Mouse (Mus musculus) lung, embryonic 16.5 days (tissue): ENCODE measurements at regions not wholly inside any gene's neighbourhood (a gene's known extent, or its start where the extent isn't known, plus 50 kb on each side); places are given as distances from the start of the nearest gene placed in this dataset.

Experiments used
- ATAC-seq: fragments of 200-750 bp; cut with Nextera tagmentation; 2 replicates; pipeline ENCODE4 v1.8.0; 2017; ENCODE audit warnings: low read depth, mild to moderate bottlenecking, moderate library complexity
- H3K27ac ChIP-seq: fragments of 300-500 bp; sonication (generic); 2 replicates; pipeline ENCODE4 v1.5.1; 2014; ENCODE audit warnings: mild to moderate bottlenecking, control low read depth, low read length
- H3K27me3 ChIP-seq: fragments of 300-500 bp; sonication (generic); 2 replicates; pipeline ENCODE4 v1.6.1; 2014; ENCODE audit warnings: low read depth, low read length, mixed read lengths; ENCODE audit not compliant: control insufficient read depth, insufficient read depth
- H3K36me3 ChIP-seq: fragments of 300-500 bp; sonication (generic); 2 replicates; pipeline ENCODE4 v1.6.1; 2014; ENCODE audit warnings: low read length; ENCODE audit not compliant: control insufficient read depth, insufficient read depth
- H3K4me1 ChIP-seq: fragments of 300-500 bp; sonication (generic); replicated peaks from 2 replicates; pipeline ENCODE4 v1.6.1; 2014; ENCODE audit warnings: low read length, mixed read lengths; ENCODE audit not compliant: control insufficient read depth, insufficient read depth
- H3K4me2 ChIP-seq: fragments of 300-500 bp; sonication (generic); 2 replicates; pipeline ENCODE4 v1.6.1; 2014; ENCODE audit warnings: low read depth, low read length, control low read depth
- H3K4me3 ChIP-seq: fragments of 300-500 bp; sonication (generic); 2 replicates; pipeline ENCODE4 v1.5.1; 2014; ENCODE audit warnings: mild to moderate bottlenecking, low read length, control low read depth
- H3K9ac ChIP-seq: fragments of 300-500 bp; sonication (generic); 2 replicates; pipeline ENCODE4 v1.6.1; 2014; ENCODE audit warnings: low read length, control low read depth
- H3K9me3 ChIP-seq: fragments of 300-500 bp; sonication (generic); 2 replicates; pipeline ENCODE4 v1.6.1; 2016; ENCODE audit warnings: low read length; ENCODE audit not compliant: control insufficient read depth
- WGBS: fragments of 180-500 bp; shearing (Covaris S2); extraction: QIAGEN DNeasy Blood & Tissue Kit; methylation state at CpG from one replicate; pipeline ENCODE4 v1.1.7; 2014; 5-methylcytosine and 5-hydroxymethylcytosine counted together

DNA sequence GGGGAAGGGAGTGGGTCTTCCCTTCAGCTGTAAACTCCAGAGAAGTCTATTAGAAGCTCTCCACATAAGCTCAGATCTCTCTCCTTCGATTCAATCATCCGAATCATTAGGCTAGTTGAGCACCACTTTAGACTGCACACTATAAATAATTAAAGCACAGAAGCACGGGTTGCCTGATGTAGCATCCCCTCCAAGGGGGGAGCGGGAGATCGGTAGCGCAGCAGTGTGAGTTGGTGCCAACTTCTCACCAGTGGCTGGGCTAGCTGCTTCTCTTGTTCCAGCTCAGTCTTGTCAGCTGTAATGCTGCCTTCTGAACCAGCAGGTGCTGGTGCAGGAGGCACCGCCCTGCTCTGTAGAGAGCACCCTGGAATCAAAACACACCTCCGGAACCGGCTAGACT lies 78.6 kb downstream of the A830031A19Rik start:
- H3K36me3 ChIP-seq, result no peaks in the 10 kb centered on the region
- no peaks in the 10 kb centered on the region for H3K4me1 ChIP-seq
- no peak for ATAC-seq
- no peak overlapping the region for H3K27ac ChIP-seq
- no peak overlapping the region for H3K4me3 ChIP-seq
- no peak overlapping the region for H3K4me2 ChIP-seq
- no peaks in the 10 kb centered on the region for H3K27me3 ChIP-seq
- H3K9me3 ChIP-seq, result no peaks in the 10 kb centered on the region
- H3K9ac ChIP-seq, result no peak overlapping the region
- WGBS, result 73% methylated on average over 9 of the region's 9 CpGs

DNA sequence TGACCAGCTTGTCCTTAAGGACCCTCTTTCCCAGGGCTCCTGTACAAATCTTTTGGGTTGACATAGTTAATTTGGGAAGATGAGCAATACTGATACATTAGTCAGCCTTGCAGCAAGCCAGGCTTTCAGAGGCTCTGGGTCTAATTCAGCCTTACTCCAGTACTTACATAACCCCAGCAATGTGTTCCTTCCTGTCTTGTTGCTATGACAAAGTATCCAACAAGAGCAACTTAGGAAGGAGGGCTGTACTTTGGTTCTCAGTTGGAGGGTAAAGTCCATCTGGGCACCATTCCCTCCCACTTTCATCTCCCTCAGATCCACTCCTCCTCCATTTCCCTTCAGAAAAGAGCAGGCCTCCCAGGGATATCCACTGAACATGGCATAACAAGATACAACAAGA lies 80.7 kb downstream of the A830031A19Rik start:
- Histone ChIP-seq H3K27ac (no peak overlapping the region), H3K4me3 (no peak overlapping the region), H3K27me3 (no peaks in the 10 kb centered on the region), H3K9ac (no peak overlapping the region), H3K36me3 (no peaks in the 10 kb centered on the region), H3K4me2 (no peak overlapping the region), H3K9me3 (no peaks in the 10 kb centered on the region), H3K4me1 (no peaks in the 10 kb centered on the region)
- no peak for ATAC-seq

DNA sequence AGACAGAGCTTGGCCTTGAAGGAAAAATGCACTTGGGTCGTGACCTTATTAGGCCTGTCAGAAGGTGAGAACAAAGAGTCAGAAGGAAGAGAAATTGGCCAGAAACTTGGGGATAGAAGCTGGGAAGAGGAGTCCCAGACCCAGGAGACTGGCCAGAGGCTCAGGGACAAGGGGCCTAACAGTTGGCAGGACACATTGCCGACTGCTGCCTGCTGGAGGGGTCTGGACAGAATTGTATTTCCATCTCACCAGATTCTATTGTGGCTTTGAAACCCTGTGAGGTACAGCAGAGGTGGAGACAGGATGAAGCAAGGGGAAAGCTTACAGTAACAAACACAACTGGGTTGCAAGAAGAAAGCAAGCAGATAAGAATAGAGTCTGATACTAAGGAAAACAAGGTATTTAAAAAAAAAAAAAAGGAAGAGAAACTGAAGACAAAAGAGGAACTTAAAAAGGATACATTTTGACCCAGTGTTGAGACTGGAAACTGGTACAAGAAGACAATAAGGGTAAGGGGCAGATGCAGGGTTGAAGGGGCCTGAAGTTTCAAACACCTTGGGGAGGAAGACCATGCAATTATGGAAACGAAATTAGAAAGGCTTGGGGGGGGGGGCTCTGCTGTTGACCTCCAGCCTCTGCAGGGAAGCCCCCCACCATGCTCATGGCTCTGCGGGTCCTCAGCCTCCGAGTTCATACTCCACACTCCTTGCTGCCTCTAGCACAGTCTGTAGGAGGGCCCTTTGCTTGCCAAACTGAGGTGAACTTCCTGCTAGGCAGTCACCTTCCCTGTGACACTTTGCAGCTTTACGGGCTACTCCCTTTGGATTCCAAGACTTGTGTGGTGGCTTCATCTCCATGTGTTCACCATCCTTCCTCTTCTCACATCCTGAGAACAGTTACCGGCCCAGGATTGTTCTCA lies 87.1 kb downstream of the A830031A19Rik start:
- WGBS, result 65% methylated on average over 7 of the region's 7 CpGs
- Histone ChIP-seq H3K27ac (no peak overlapping the region), H3K9me3 (no peaks in the 10 kb centered on the region), H3K36me3 (no peaks in the 10 kb centered on the region), H3K9ac (no peak overlapping the region), H3K27me3 (no peaks in the 10 kb centered on the region), H3K4me3 (no peak overlapping the region), H3K4me2 (no peak overlapping the region), H3K4me1 (no peaks in the 10 kb centered on the region)
- no peak for ATAC-seq

DNA sequence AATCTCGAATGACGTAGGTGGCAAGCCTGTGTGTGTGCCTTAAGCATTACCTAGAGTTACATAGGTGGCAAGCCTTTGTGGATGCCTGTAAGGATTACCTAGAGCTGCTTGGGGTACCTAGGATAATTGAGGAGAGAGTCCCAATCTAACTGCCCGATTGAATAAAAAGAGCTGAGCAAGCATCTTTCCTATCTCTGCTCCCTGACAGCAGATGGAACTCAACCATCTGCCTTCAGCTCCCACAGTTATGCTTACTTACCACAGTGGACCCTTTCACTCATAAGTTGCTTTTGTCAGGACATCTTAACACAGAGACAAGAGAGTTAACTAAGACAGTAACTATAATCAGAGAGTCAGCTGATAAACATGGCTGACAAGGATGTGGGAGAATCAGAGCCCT lies 89.6 kb downstream of the A830031A19Rik start:
- no peaks in the 10 kb centered on the region for H3K4me1 ChIP-seq
- H3K27me3 ChIP-seq, result no peaks in the 10 kb centered on the region
- no peak overlapping the region for H3K4me2 ChIP-seq
- ATAC-seq, result no peak
- WGBS, result 76% methylated on average over 3 of the region's 3 CpGs
- no peak overlapping the region for H3K27ac ChIP-seq
- H3K4me3 ChIP-seq, result no peak overlapping the region
- H3K36me3 ChIP-seq, result no peaks in the 10 kb centered on the region
- H3K9me3 ChIP-seq, result no peaks in the 10 kb centered on the region
- no peak overlapping the region for H3K9ac ChIP-seq

DNA sequence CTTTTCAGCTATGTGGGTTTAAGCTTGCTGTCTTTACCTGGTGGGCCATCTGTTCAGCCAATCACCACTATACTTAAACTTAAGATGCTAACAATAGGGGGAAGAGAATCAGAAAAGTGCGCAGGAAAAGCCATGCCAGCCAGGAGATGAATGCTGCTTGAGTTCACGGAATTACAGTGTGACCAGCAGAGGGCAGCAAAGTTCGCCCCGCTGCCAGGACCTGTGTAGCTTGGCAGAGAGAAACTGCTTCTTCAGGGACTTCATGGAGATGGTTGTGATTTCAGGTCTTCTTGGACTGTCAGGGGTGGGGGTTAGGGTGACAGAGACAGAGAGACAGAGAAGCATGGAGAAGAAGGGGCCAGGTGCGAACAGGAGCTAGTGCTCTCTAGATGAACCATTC lies 84.3 kb upstream of the Papolg start:
- 9% methylated on average over 5 of the region's 5 CpGs for WGBS
- H3K27me3 ChIP-seq, result no peaks in the 10 kb centered on the region
- no peaks in the 10 kb centered on the region for H3K9me3 ChIP-seq
- no peak overlapping the region for H3K27ac ChIP-seq
- ATAC-seq, result peak; percentile 56; the same call in 1 of the 2 replicates
- no peak overlapping the region for H3K4me3 ChIP-seq
- H3K4me1 ChIP-seq, result no peaks in the 10 kb centered on the region
- H3K4me2 ChIP-seq, result no peak overlapping the region
- no peak overlapping the region for H3K9ac ChIP-seq
- no peaks in the 10 kb centered on the region for H3K36me3 ChIP-seq

DNA sequence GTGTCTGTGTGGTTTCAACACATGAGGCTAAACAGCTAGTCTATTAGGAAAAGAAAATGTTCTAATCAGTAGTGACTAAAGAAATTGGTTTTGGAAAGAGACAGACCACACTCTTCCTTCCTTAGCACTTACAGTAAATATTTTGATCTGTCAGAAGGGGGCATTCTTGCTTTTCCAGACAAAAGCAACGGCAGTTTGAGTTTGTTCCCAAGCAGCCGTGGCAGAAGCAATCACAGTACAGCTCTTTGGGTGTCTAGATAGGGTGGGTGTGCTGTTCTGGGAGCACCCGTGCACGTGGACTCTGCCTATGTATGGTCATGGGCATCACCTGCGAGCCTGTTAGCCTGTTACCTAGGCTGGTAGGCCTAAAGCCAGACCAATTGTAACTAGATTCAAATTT lies 83.2 kb upstream of the Papolg start:
- Histone ChIP-seq H3K27ac (no peak overlapping the region), H3K9me3 (no peaks in the 10 kb centered on the region), H3K4me2 (no peak overlapping the region), H3K4me1 (no peaks in the 10 kb centered on the region), H3K27me3 (no peaks in the 10 kb centered on the region), H3K36me3 (no peaks in the 10 kb centered on the region), H3K9ac (no peak overlapping the region), H3K4me3 (no peak overlapping the region)
- ATAC-seq, result no peak
- 67% methylated on average over 5 of the region's 5 CpGs for WGBS

DNA sequence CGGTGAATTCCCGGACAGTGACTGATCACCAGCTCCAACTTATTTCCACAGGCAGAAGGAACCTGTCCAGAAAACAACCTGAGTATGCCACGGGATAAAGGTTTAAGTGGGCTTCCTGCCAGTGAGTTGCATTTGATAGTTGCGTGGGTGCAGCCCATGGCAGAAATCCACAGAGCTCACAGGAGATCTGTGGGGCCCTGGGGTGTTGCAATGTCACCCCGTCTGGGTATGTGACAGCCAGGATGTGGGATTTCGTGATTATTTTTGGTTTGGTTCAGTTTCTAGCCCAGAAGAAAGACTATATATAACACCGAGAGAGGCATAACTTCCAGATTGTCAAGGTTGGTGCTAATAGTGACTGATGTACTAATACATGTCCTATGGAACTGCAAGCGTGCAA lies 82.0 kb upstream of the Papolg start:
- Histone ChIP-seq H3K9ac (no peak overlapping the region), H3K4me3 (no peak overlapping the region), H3K36me3 (no peaks in the 10 kb centered on the region), H3K27ac (no peak overlapping the region), H3K9me3 (no peaks in the 10 kb centered on the region), H3K4me1 (no peaks in the 10 kb centered on the region), H3K4me2 (no peak overlapping the region), H3K27me3 (no peaks in the 10 kb centered on the region)
- no peak for ATAC-seq
- WGBS, result 71% methylated on average over 8 of the region's 8 CpGs

DNA sequence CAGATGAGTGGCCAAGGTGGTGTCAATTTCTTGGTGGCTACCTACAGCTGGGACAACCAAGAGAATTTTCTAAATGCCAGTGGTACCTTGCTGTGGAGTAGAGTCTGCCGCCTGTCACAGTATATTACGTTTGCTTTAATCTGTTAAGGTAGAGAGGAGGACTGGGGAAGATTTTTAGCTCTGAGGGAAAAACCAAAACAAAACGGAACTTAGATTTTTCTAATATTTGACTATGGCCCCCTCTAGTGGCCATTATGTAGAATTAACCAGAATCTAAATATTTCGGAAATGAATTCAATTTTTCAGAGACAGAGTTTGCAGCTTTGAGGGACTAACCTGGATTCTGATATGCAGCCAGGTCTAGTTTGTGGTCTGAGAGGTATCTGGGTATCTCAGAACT lies 59.3 kb upstream of the Papolg start:
- Histone ChIP-seq H3K4me3 (no peak overlapping the region), H3K4me2 (peak overlapping the region; percentile 24; the same call in 1 of the 2 replicates), H3K4me1 (no peaks in the 10 kb centered on the region), H3K9me3 (no peaks in the 10 kb centered on the region), H3K36me3 (no peaks in the 10 kb centered on the region), H3K9ac (no peak overlapping the region), H3K27ac (no peak overlapping the region), H3K27me3 (no peaks in the 10 kb centered on the region)
- 2% methylated on average over 4 of the region's 4 CpGs for WGBS
- no peak for ATAC-seq

DNA sequence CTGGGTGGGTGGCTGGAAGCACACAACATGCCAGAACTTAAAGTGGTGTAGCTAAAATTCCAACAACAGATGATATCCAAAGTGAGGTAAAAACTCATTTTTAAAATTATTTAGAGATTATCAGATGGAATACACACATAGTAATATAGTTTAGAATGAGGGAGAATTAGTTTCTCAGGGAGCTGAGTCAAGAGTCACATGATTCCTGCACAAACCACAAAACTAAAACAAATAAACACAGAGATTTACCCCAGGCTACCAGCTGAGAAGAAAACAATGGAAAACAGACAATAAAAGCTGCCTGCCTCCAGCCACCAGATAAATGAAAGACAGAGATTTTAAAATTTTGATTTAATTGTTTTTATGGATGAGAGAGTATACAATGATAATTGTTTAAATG lies 50.9 kb upstream of the Papolg start:
- ATAC-seq, result no peak
- H3K27me3 ChIP-seq, result no peaks in the 10 kb centered on the region
- H3K9me3 ChIP-seq, result no peaks in the 10 kb centered on the region
- H3K36me3 ChIP-seq, result no peaks in the 10 kb centered on the region
- no peaks in the 10 kb centered on the region for H3K4me1 ChIP-seq
- no peak overlapping the region for H3K4me3 ChIP-seq
- no peak overlapping the region for H3K4me2 ChIP-seq
- H3K9ac ChIP-seq, result no peak overlapping the region
- no peak overlapping the region for H3K27ac ChIP-seq
